Mouse (Mus musculus): ENCODE data around the gene Trim24.
"Not testable (repeated sequence)": the region's sequence is repeated elsewhere in the genome, so short reads cannot be mapped to it uniquely, and the experiment has no call there.

DNA sequence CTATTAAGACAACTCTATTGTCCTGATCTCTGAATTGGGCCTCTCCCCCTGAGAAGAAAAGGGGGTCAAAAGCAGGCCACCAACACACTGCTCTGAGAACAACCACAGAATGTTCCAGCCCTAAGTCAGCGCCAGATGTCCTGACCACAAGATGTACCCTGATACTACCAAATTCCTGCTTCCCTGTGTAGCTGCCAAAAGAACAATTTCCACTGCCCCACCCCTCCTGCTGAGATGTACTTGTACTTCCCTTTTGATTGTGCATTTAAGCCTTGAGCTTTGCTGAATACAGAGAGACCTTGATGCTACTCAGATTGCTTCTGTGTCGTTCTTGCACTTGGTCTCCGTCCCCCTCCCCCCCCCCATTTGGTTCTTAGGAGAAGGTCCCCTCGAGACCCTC, 23.1 kb upstream of the Trim24 start:
- not testable (repeated sequence) for TF ChIP-seq POLR2A (IDR thresholded peaks at IDR 0.05; ENCODE audit: borderline replicate concordance, extremely low read depth, insufficient read depth, insufficient read length, poor library complexity, severe bottlenecking); CTCF (IDR thresholded peaks at IDR 0.05; ENCODE audit: borderline replicate concordance, extremely low read depth, insufficient read depth, insufficient read length)

Measured in brain, embryonic 14.5 days (tissue).